Mouse (Mus musculus) mouse trophoblast stem cell (cell line): Measurements from ENCODE around the gene 1700012B07Rik.

Source experiments
- in situ Hi-C, 2 experiments: fragments of 300-500 bp; cut with MseI, MboI; formaldehyde crosslinking; loops; 2 replicates in 1 of 2; 3 replicates in 1 of 2; pipeline ENCODE4 v1.15.1; 2025

The 1700012B07Rik gene

GRCm38 (mm10) chr11:109853228-109853966 is 25.6 kb upstream of the 1700012B07Rik start:
- in situ Hi-C loops = loop anchor here in 1 of 2 experiments (25.0 kb wide), 1 partner anchor 416 kb away; the partner anchor contains the start of gene Amz2

GRCm38 (mm10) chr11:109851996-109852395 is 24.1 kb upstream of the 1700012B07Rik start:
- in situ Hi-C loops = loop anchor here in 1 of 2 experiments (25.0 kb wide), 1 partner anchor 415 kb away; the partner anchor contains the start of gene Amz2

DNA sequence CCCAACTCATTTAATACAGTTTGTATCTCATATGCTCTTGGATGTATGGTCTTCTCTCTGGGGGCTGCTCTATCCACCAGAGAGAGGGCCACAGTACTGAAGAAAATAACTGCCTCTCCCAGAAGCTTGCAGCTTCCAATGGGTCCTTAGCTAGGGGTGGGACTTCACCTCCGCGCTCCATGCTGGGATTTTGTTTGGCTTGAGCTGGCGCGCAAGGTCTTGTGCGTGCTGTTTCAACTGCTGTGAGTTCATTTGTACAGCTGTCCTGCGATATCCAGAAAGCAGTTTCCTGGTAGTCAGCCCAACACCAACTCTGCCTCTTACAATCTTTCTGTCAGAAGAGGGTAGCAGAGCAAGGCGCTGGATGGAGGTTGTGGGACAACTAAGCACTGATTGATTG is 18.5 kb upstream of the 1700012B07Rik start:
- in situ Hi-C loops = no loop called here

DNA sequence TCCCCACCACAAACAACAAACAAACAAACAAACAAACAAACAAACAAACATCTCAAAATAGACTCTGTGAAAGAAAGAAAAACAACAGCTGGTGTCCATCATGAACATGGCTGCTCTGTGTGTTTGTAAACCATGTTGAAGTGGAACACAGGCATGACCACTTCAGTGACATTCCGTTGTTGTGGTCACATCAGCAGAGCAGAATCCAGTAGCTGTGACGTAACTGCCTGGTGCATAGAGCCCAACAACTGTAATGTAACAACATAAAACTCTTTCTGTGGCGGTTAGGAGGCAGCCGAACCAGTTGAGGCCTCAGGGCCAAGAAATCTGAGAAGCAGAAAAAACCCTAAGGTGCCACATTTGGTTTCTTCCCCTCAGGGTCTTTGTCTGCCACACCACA is 17.8 kb upstream of the 1700012B07Rik start:
- in situ Hi-C loops = no loop called here

DNA sequence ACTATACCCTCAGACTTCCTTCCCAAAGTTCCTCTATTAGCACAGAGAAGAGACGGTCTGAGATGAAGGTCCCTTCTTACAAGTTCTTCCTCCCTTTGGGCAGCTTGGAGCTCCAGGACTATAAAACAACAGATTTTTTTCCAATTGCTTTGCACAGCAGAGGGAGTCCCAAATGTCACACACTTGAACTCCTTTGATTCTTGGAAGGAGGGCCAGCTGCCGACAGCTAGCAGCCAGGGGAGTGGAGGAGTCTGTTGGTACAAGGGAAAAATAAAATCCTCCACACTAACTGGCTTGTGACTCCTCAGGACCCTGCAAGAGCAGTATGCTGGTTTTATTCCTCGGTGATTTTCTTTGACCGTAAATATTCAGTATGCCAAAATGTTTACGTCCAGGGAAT is 16.6 kb upstream of the 1700012B07Rik start:
- in situ Hi-C loops = no loop called here

GRCm38 (mm10) chr11:109830368-109830767 is 2.5 kb upstream of the 1700012B07Rik start:
- in situ Hi-C loops = no loop called here

DNA sequence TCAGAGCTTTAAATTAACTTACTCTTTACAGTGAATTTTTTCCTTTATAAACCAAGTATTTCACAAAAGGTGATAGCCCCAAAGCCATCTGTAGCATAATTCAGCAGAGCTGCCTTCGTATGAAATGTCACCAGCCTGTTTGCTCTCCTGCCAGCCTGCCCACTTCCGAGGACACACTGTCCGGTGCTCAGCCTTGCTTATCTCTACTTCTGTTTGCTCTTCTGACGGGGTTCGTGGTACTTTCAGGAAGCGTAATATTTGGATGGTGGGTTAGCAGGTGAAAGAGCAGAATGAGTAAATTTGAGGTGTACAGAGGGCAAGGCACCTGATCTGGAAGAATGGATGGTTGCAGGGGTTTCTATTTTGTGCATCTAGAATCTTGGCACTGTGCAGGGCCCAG is 5.6 kb downstream of the 1700012B07Rik start:
- in situ Hi-C loops = no loop called here

DNA sequence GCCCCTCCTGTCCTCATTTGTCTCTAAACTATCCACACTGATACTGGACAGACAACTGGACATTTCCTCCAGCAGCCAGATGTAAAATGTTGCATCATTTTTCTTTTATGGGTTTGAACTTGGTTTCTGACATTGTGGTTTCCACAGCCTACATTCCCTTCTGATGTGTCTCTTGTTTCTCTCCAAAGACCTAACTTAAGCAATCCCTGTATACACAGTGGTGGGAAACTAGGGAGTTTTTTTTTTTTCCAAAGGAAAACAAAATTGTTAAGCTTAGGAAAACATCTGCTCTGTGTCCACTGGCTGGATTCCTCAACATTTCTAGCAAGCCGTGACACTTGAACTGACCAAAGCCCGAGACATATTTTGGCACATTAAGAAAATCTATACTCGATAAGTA is 10.4 kb downstream of the 1700012B07Rik start:
- in situ Hi-C loops = no loop called here

- in situ Hi-C loops = no loop called here
Measured at GRCm38 (mm10) chr11:109816911-109817310, 10.9 kb downstream of the 1700012B07Rik start.

DNA sequence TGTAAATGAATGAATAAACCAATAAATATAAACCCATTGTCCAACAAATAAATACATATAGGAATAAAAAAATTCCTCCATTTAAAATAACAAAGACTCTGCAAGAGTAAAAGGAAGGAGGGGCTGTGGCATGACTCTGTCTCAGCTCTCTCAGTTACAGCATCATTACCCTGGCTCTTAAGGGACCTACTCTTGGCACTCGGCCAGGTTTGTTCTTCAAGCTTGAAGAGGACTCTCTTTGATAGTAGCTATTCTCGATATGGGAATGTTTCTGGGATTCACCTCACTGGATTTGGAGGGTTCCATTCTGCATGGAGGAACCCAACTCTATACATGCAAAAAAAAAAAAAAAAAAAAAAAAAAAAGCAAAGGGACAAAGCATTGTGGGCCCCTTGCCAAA is 16.1 kb downstream of the 1700012B07Rik start:
- in situ Hi-C loops = no loop called here

DNA sequence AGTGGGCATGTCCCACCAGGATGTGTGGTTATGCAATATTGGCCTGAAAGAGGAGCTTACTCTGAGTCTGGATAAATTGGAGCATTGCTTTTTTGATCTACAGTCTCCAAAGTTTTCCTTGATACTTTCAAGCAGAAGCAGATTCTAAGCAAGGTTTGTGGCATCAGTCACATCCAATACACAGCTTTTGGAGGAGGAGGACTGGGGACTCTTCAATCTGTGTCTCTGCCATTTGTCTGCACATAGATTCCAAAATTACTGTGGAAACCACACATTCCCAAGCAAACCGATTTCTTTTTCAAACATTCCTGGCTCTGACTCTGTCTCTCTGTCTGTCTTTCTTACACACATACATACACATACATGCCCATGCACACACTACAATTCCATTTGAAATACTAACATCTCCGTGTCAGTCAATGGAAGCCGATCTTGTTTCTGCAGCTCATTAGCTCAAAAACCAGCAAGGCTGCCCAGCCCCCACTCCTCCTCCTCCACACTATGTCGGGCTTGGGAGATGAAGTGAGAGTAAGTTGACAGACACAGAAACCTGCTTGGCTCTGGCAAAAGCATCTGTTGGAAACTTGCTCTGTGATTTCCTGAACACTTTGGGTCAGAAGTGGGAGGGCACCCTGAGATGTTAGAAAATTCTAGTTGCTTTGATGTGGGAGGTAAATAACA is 18.5 kb downstream of the 1700012B07Rik start:
- in situ Hi-C loops = no loop called here

- in situ Hi-C loops = no loop called here
Measured at GRCm38 (mm10) chr11:109801515-109801914, 26.3 kb downstream of the 1700012B07Rik start.

- in situ Hi-C loops = no loop called here
Measured at GRCm38 (mm10) chr11:109797531-109797930, 30.3 kb downstream of the 1700012B07Rik start.

DNA sequence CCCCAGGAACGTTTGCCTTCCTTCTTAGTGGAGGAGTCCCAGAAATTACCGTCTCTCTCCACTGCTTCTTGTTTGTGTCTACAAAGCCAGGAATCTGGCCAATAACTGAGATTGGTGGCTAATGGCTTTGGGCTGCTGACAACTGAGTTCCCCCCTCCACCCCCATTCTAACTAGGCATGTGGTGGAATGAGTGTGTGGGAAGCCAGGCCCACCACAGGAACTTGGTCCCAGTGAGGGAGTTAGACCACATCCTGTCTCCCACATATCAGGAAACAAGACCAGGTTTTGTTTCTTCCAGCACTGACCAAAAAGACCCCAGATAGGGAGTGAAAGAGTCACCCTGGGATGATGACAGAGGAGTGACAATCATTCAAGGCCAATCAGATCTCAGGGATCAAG is 32.3 kb downstream of the 1700012B07Rik start:
- in situ Hi-C loops = no loop called here

- in situ Hi-C loops = no loop called here
Measured at GRCm38 (mm10) chr11:109793578-109793977, 34.3 kb downstream of the 1700012B07Rik start.

GRCm38 (mm10) chr11:109792401-109792997 is 35.3 kb downstream of the 1700012B07Rik start:
- in situ Hi-C loops = no loop called here

- in situ Hi-C loops = no loop called here
Measured at GRCm38 (mm10) chr11:109791965-109792364, 35.9 kb downstream of the 1700012B07Rik start.

- in situ Hi-C loops = no loop called here
Measured at GRCm38 (mm10) chr11:109790221-109790620, 37.6 kb downstream of the 1700012B07Rik start.

DNA sequence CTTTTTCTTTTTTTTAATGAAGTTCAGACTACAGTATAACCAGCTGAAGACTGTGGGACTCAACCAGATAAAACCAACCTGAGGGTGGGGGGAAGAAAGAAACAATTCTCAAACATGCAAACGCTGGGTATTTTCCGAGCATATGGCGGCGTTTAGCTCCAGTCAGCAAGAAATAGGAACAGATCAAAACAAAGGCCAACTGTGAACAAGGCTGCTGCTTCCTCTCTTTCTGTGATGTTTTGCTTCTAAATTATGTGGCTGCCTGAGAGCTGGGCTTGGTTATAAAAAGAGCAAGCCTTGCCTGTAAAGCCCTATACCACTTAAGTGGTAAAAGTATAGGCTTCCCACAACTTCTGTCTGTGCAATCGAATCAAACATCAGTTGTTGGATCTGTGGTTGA is 42.5 kb downstream of the 1700012B07Rik start:
- in situ Hi-C loops = no loop called here

- in situ Hi-C loops = no loop called here
Measured at GRCm38 (mm10) chr11:109771381-109771780, 56.5 kb downstream of the 1700012B07Rik start.

- in situ Hi-C loops = no loop called here
Measured at GRCm38 (mm10) chr11:109770185-109770584, 57.7 kb downstream of the 1700012B07Rik start.

DNA sequence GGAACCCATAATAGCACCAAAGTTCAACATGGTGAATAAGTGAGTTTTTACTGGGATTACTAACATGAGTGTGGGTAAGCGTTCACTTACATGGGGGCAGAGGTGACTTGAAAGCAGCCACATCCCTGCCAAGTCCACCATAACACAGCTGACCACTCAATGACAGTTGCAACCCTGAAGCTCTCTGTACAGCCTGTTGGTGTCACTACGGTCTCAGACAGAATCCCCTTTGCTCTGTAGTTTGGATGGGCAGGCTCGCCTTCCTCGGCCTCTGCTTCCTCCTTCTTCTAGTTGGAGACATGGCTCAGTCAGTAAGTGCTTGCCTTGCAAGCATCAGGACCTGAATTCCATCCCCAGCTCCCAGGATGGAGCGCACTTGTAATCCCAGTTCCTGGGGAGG is 58.8 kb downstream of the 1700012B07Rik start:
- in situ Hi-C loops = no loop called here

GRCm38 (mm10) chr11:109760063-109760462 is 67.8 kb downstream of the 1700012B07Rik start:
- in situ Hi-C loops = no loop called here
